Comparison of ENCODE assay signal across 7 mouse cellular contexts in genomic region chr5:135544032-135544558, GRCm38 (mm10). TPM values are rescaled to one million over a fixed set of nuclear protein-coding genes. Genes with fewer than 3 reads are reported as not detected.
DNase-seq lines count a peak whose midpoint lies in the region; ATAC-seq and TF ChIP-seq lines count a peak whose summit lies in the region.

No protein-coding gene starts in this region.

- no peak for TF ChIP-seq EP300 in liver, embryonic 14.5 days (IDR thresholded peaks at IDR 0.05; ENCODE audit: low read depth)

- peak; percentile 32 for DNase-seq in adipocyte (ENCODE audit: low spot score)
- DNase-seq in forebrain, embryonic 11.5 days (ENCODE audit: low spot score), result peak; percentile 61
- peak; percentile 53 for DNase-seq in heart, postnatal 4 days
- DNase-seq in liver, embryonic 14.5 days (ENCODE audit: low read depth in 3 of 3, low spot score in 3 of 3), result no peak
- DNase-seq in thymus, postnatal 10 days (ENCODE audit: low spot score in 2 of 2), result no peak

- no peaks in the 10 kb centered on the region for H3K36me3 ChIP-seq in E14TG2a.4 (ENCODE audit: insufficient read depth, low read length)
- no peaks in the 10 kb centered on the region for H3K36me3 ChIP-seq in forebrain, embryonic 11.5 days (ENCODE audit: control insufficient read depth, insufficient read depth, low read length)
- no peaks in the 10 kb centered on the region for H3K36me3 ChIP-seq in liver, embryonic 14.5 days (replicated peaks; ENCODE audit: control insufficient read depth, insufficient read depth, low read depth)
- H3K36me3 ChIP-seq in neural tube, embryonic 14.5 days (ENCODE audit: control insufficient read depth, insufficient read depth, low read length), result no peaks in the 10 kb centered on the region

- peak overlapping the region; percentile 94 for H3K4me3 ChIP-seq in E14TG2a.4 (replicated peaks; ENCODE audit: low read length)
- peak overlapping the region; percentile 68 for H3K4me3 ChIP-seq in forebrain, embryonic 11.5 days (ENCODE audit: low read depth, low read length)
- H3K4me3 ChIP-seq in liver, embryonic 14.5 days (ENCODE audit: insufficient read depth in 1 of 2, low read depth in 2 of 2, low read length in 2 of 2), result peak overlapping the region; percentile 50 to 66; a peak in 3 of 4 replicates
- H3K4me3 ChIP-seq in neural tube, embryonic 14.5 days (ENCODE audit: low read depth, low read length), result peak overlapping the region; percentile 78

- peak overlapping the region; percentile 65 for H3K9ac ChIP-seq in forebrain, embryonic 11.5 days (ENCODE audit: low read length)
- H3K9ac ChIP-seq in liver, embryonic 14.5 days (replicated peaks), result no peak overlapping the region
- peak overlapping the region; percentile 73 for H3K9ac ChIP-seq in neural tube, embryonic 14.5 days (replicated peaks; ENCODE audit: low read depth, low read length)

- H3K27me3 ChIP-seq in E14TG2a.4 (ENCODE audit: insufficient read depth, low read length), result peaks cover 46% of the 10 kb centered on the region
- H3K27me3 ChIP-seq in forebrain, embryonic 11.5 days (ENCODE audit: control insufficient read depth, insufficient read depth, low read length), result no peaks in the 10 kb centered on the region
- peaks cover 12% of the 10 kb centered on the region for H3K27me3 ChIP-seq in liver, embryonic 14.5 days (ENCODE audit: control insufficient read depth, insufficient read depth, low read length)
- H3K27me3 ChIP-seq in neural tube, embryonic 14.5 days (ENCODE audit: control insufficient read depth, insufficient read depth, low read length), result no peaks in the 10 kb centered on the region

- no peak for TF ChIP-seq CTCF in E14TG2a.4 (conservative IDR thresholded peaks at IDR 0.05; ENCODE audit: low read length)
- no peak for TF ChIP-seq CTCF in liver, embryonic 14.5 days (IDR thresholded peaks at IDR 0.05; ENCODE audit: low read depth)

- H3K4me1 ChIP-seq in E14TG2a.4 (replicated peaks; ENCODE audit: low read depth, low read length), result peaks cover 21% of the 10 kb centered on the region
- no peaks in the 10 kb centered on the region; the same call in 1 of the 2 replicates for H3K4me1 ChIP-seq in forebrain, embryonic 11.5 days (replicated peaks; ENCODE audit: control insufficient read depth, insufficient read depth, low read length)
- peaks cover 0 to 2% of the 10 kb centered on the region in 2 experiments; a peak in 1 of 4 replicates for H3K4me1 ChIP-seq in liver, embryonic 14.5 days (replicated peaks; ENCODE audit: control insufficient read depth in 2 of 2, insufficient read depth in 2 of 2, low read length in 1 of 2)
- H3K4me1 ChIP-seq in neural tube, embryonic 14.5 days (ENCODE audit: control insufficient read depth, insufficient read depth, low read length), result peaks cover 8% of the 10 kb centered on the region; the same call in 1 of the 2 replicates

- H3K4me2 ChIP-seq in forebrain, embryonic 11.5 days (ENCODE audit: low read depth, low read length, severe bottlenecking), result peak overlapping the region; percentile 96
- peak overlapping the region; percentile 59 for H3K4me2 ChIP-seq in liver, embryonic 14.5 days (ENCODE audit: low read depth)
- peak overlapping the region; percentile 91 for H3K4me2 ChIP-seq in neural tube, embryonic 14.5 days (ENCODE audit: low read depth, low read length)

- no peaks in the 10 kb centered on the region for H3K9me3 ChIP-seq in E14TG2a.4 (ENCODE audit: low read length)
- no peaks in the 10 kb centered on the region for H3K9me3 ChIP-seq in forebrain, embryonic 11.5 days (ENCODE audit: control insufficient read depth, low read length)
- H3K9me3 ChIP-seq in liver, embryonic 14.5 days (ENCODE audit: control insufficient read depth, low read length), result no peaks in the 10 kb centered on the region
- no peaks in the 10 kb centered on the region for H3K9me3 ChIP-seq in neural tube, embryonic 14.5 days (ENCODE audit: control insufficient read depth, low read length)

- no peak for ATAC-seq in forebrain, embryonic 11.5 days (replicated peaks; ENCODE audit: low FRiP score)
- no peak for ATAC-seq in liver, embryonic 14.5 days (ENCODE audit: insufficient read depth)
- ATAC-seq in neural tube, embryonic 14.5 days (ENCODE audit: low read depth), result no peak

- H3K27ac ChIP-seq in forebrain, embryonic 11.5 days (ENCODE audit: low read depth, low read length), result no peak overlapping the region
- no peak overlapping the region for H3K27ac ChIP-seq in liver, embryonic 14.5 days
- H3K27ac ChIP-seq in neural tube, embryonic 14.5 days (ENCODE audit: low read depth, low read length), result no peak overlapping the region

- 9% methylated on average over 15 of the region's 15 CpGs for WGBS in forebrain, embryonic 11.5 days
- WGBS in liver, embryonic 14.5 days (ENCODE audit: insufficient replicate concordance), result 11% methylated on average over 15 of the region's 15 CpGs
- WGBS in neural tube, embryonic 14.5 days, result 4% methylated on average over 15 of the region's 15 CpGs

RNA-seq across cellular contexts. Expression of gene Hip1, which starts 0.8 kb away (rescaled TPM):
- 70.3 and 76.5 TPM in 2 replicates for polyA plus RNA-seq in forebrain, embryonic 11.5 days (2014; fragmentation: Nextera tagmentation; extraction: Ambion mirVana)
- 10 to 100 TPM; 40.7 to 43.9 TPM for total RNA-seq in heart, postnatal 4 days (2021)
- 1.5 and 2.2 TPM in 2 replicates for polyA plus RNA-seq in liver, embryonic 14.5 days (2012; rRNA removed)
- polyA plus RNA-seq in liver, embryonic 14.5 days (2014; fragmentation: Nextera tagmentation; extraction: Ambion mirVana), result 2.8 and 2.9 TPM in 2 replicates
- 49.0 and 52.4 TPM in 2 replicates for polyA plus RNA-seq in neural tube, embryonic 14.5 days (2014; fragmentation: Nextera tagmentation; extraction: Ambion mirVana)

RNA-seq across cellular contexts. Expression of gene Ccl26, which starts 19.3 kb away (rescaled TPM):
- not detected in 2 replicates for polyA plus RNA-seq in forebrain, embryonic 11.5 days (2014; fragmentation: Nextera tagmentation; extraction: Ambion mirVana)
- not detected for total RNA-seq in heart, postnatal 4 days (2021)
- polyA plus RNA-seq in liver, embryonic 14.5 days (2012; rRNA removed), result not detected in 2 replicates
- polyA plus RNA-seq in liver, embryonic 14.5 days (2014; fragmentation: Nextera tagmentation; extraction: Ambion mirVana), result not detected in 2 replicates
- not detected in 2 replicates for polyA plus RNA-seq in neural tube, embryonic 14.5 days (2014; fragmentation: Nextera tagmentation; extraction: Ambion mirVana)

RNA-seq across cellular contexts. Expression of gene Ccl24, which starts 28.8 kb away (rescaled TPM):
- 0.99 and 1.1 TPM in 2 replicates for polyA plus RNA-seq in forebrain, embryonic 11.5 days (2014; fragmentation: Nextera tagmentation; extraction: Ambion mirVana)
- total RNA-seq in heart, postnatal 4 days (2021), result under 1 TPM; 0.29 to 0.52 TPM
- polyA plus RNA-seq in liver, embryonic 14.5 days (2012; rRNA removed), result 11.8 and 12.1 TPM in 2 replicates
- 14.4 and 17.8 TPM in 2 replicates for polyA plus RNA-seq in liver, embryonic 14.5 days (2014; fragmentation: Nextera tagmentation; extraction: Ambion mirVana)
- polyA plus RNA-seq in neural tube, embryonic 14.5 days (2014; fragmentation: Nextera tagmentation; extraction: Ambion mirVana), result 3.7 TPM in 1 of 2 replicates, not detected in the other

Comparison
In these comparisons a context has a peak if more than half of its experiments do, and no peak if none do; other contexts are left out.
1. DNase-seq: peak in adipocyte (single experiment), forebrain, embryonic 11.5 days (single experiment) and heart, postnatal 4 days (single experiment); none in liver, embryonic 14.5 days (0 of 3) and thymus, postnatal 10 days (0 of 2).
2. RNA of gene Hip1, which starts 0.8 kb away (polyA plus RNA-seq): 70.3 to 76.5 TPM in forebrain, embryonic 11.5 days and 49.0 to 52.4 TPM in neural tube, embryonic 14.5 days; 1.5 to 2.9 TPM in liver, embryonic 14.5 days; every median in the first group is over 10 times any median in the second.
3. Peak in every context shown above with its lines, with median percentiles within 50 percentile points of each other: H3K4me3 ChIP-seq and H3K4me2 ChIP-seq.